Mouse (Mus musculus) ovary, postnatal 10 days (tissue): Measurements from ENCODE around the gene Dcn.

Source experiments
- DNase-seq: peaks from one replicate; pipeline ENCODE4 v3.0.0; 2022; ENCODE audit warnings: low spot score

Dcn gene

DNA sequence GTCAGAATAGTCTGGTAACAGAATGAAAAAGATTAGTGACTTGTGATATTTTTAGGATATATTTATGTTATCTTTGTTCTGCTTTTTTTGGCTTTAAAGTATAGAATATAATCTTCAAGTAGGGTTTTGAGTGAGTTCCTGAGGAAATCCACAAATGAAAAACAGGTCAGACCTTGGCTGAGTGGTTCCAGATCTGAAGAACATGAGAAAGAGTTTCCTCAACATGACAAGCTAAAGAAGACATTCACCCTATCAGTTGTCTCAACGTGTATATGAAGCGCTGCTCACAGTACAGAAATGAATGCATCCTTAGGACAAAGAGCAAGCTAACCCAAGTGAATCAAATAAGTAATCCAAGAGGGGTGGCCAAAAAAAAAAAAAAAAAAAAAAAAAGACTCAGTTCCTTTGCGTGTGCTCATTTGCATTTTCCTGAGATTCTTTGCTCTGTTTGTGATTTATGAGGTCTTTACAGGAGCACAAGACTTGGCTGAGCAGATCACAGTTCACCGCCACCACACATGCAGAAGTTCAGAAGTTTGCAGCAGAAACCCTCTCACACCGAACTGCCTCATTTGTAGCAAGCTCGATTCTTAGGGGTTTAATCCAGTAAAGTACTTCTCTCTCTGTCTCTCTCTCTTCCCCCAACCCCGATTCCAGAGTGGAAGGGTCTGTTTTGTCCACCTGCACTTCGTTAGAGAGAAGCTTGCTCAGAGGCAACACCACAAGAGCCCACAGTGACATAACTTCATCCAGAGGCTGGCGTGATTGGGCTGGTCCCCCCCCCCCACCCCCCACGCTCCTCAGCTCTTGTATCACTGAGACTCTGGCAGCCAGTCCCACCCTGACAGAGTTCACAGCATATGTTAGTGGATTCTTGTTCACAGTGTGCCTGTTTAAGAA, 85.8 kb downstream of the Dcn start, which contains the start of gene Lum:
Gene Lum (plus strand): TSS at position 172 of the 900 bp plus-strand sequence.
- no peak for DNase-seq

- no peak for DNase-seq
Measured at GRCm38 (mm10) chr10:97567489-97568135, 88.2 kb downstream of the Dcn start.
